Mouse (Mus musculus) myocyte (in vitro differentiated cells): ENCODE data around the gene Fam170b. TPM values are rescaled to one million over a fixed set of nuclear protein-coding genes. Genes with fewer than 3 reads are reported as not detected.

Experiments
- H3K27me3 ChIP-seq: one replicate; pipeline ENCODE4 v1.6.1; 2011; ENCODE audit not compliant: control insufficient read depth, insufficient read depth, insufficient read length
- H3K36me3 ChIP-seq: one replicate; pipeline ENCODE4 v1.6.1; 2011; ENCODE audit not compliant: control insufficient read depth, insufficient read depth
- H3K4me2 ChIP-seq: one replicate; pipeline ENCODE4 v1.6.1; 2011; ENCODE audit warnings: low read depth, control low read depth
- H3K4me3 ChIP-seq: one replicate; pipeline ENCODE4 v1.5.1; 2011; ENCODE audit warnings: mild to moderate bottlenecking, control low read depth, moderate library complexity
- H3K79me2 ChIP-seq: one replicate; pipeline ENCODE4 v1.6.1; 2011; ENCODE audit not compliant: control insufficient read depth, insufficient read depth
- H3ac ChIP-seq: one replicate; pipeline ENCODE4 v1.6.1; 2011; ENCODE audit not compliant: control insufficient read depth, insufficient read length
- CEBPB ChIP-seq: IDR thresholded peaks from 2 replicates; pipeline ENCODE4 v1.6.1; 2011; ENCODE audit warnings: mild to moderate bottlenecking, moderate library complexity; ENCODE audit not compliant: poor library complexity, insufficient read depth, severe bottlenecking
- E2F4 ChIP-seq: IDR thresholded peaks from one replicate; pipeline ENCODE4 v1.6.1; 2011; ENCODE audit warnings: mild to moderate bottlenecking, control low read depth, moderate library complexity; ENCODE audit not compliant: insufficient read depth
- MAX ChIP-seq: IDR thresholded peaks from one replicate; pipeline ENCODE4 v1.6.1; 2011; ENCODE audit warnings: low read depth, mild to moderate bottlenecking, control low read depth
- MYOD1 ChIP-seq, 3 experiments: IDR thresholded peaks; one replicate each; pipeline ENCODE4 v1.6.1; 2011; ENCODE audit warnings: control low read depth in 2 of 3, low read depth in 2 of 3, mild to moderate bottlenecking in 2 of 3, moderate library complexity in 1 of 3; ENCODE audit not compliant: insufficient read length in 2 of 3, control insufficient read depth in 1 of 3
- MYOG ChIP-seq, 3 experiments: IDR thresholded peaks; one replicate each; pipeline ENCODE4 v1.6.1; 2011; ENCODE audit warnings: control low read depth in 2 of 3, low read depth in 2 of 3, mild to moderate bottlenecking in 2 of 3; ENCODE audit not compliant: insufficient read length in 2 of 3, control insufficient read depth in 1 of 3, insufficient read depth in 1 of 3
- POLR2A ChIP-seq: IDR thresholded peaks from one replicate; pipeline ENCODE4 v1.6.1; 2011; ENCODE audit warnings: low read depth, mild to moderate bottlenecking, control low read depth, moderate library complexity; ENCODE audit not compliant: insufficient read length
- POLR2AphosphoS2 ChIP-seq: IDR thresholded peaks from one replicate; pipeline ENCODE4 v1.6.1; 2011; ENCODE audit warnings: low read depth, control low read depth; ENCODE audit not compliant: insufficient read length
- REST ChIP-seq: IDR thresholded peaks from one replicate; pipeline ENCODE4 v1.6.1; 2011; ENCODE audit warnings: mild to moderate bottlenecking, control low read depth, moderate library complexity; ENCODE audit not compliant: insufficient read depth, insufficient read length
- SRF ChIP-seq: IDR thresholded peaks from one replicate; pipeline ENCODE4 v1.6.1; 2011; ENCODE audit warnings: low read depth; ENCODE audit not compliant: control insufficient read depth, insufficient read length
- TCF12 ChIP-seq: IDR thresholded peaks from one replicate; pipeline ENCODE4 v1.6.1; 2011; ENCODE audit warnings: mild to moderate bottlenecking, control low read depth; ENCODE audit not compliant: poor library complexity, insufficient read depth, severe bottlenecking
- TCF3 ChIP-seq: IDR thresholded peaks from one replicate; pipeline ENCODE4 v1.6.1; 2011; ENCODE audit warnings: low read depth, control low read depth; ENCODE audit not compliant: insufficient read length
- USF1 ChIP-seq: IDR thresholded peaks from one replicate; pipeline ENCODE4 v1.6.1; 2011; ENCODE audit warnings: low read depth, mild to moderate bottlenecking, control low read depth, moderate library complexity
- polyA plus RNA-seq: library from polyadenylated mRNA; unstranded; fragments of >200 nt; fragmentation: generic; extraction: Trizol; gene quantifications from one replicate; pipeline ENCODE4 v1.2.1, GENCODE M21; 2012; ENCODE audit warnings: missing spikeins

The Fam170b gene
- polyA plus RNA-seq, 1 experiment = not detected

GRCm38 (mm10) chr14:32825426-32826032 lies 8.2 kb upstream of the Fam170b start:
- Histone ChIP-seq H3K4me2 (no peak overlapping the region), H3K36me3 (no peaks in the 10 kb centered on the region), H3K4me3 (no peak overlapping the region), H3K79me2 (no peaks in the 10 kb centered on the region), H3K27me3 (peaks cover 4% of the 10 kb centered on the region), H3ac (no peak overlapping the region)
- no peak for TF ChIP-seq E2F4
- no peak for TF ChIP-seq TCF3
- no peak for TF ChIP-seq USF1
- TF ChIP-seq TCF12 = no peak
- no peak for TF ChIP-seq MAX
- TF ChIP-seq CEBPB = no peak
- no peak for TF ChIP-seq POLR2A
- no peak for TF ChIP-seq SRF
- no peak for TF ChIP-seq POLR2AphosphoS2
- no peak for TF ChIP-seq MYOG (IDR thresholded peaks at IDR 0.05; ENCODE audit: control insufficient read depth in 1 of 3, insufficient read depth in 1 of 3, insufficient read length in 2 of 3, low read depth in 2 of 3)
- no peak for TF ChIP-seq MYOD1 (IDR thresholded peaks at IDR 0.05; ENCODE audit: control insufficient read depth in 1 of 3, insufficient read length in 2 of 3, low read depth in 2 of 3)
- TF ChIP-seq REST = no peak

- Histone ChIP-seq H3ac (no peak overlapping the region), H3K36me3 (no peaks in the 10 kb centered on the region), H3K4me3 (no peak overlapping the region), H3K27me3 (peaks cover 4% of the 10 kb centered on the region), H3K4me2 (no peak overlapping the region), H3K79me2 (no peaks in the 10 kb centered on the region)
- TF ChIP-seq CEBPB = no peak
- TF ChIP-seq MYOG (IDR thresholded peaks at IDR 0.05; ENCODE audit: control insufficient read depth in 1 of 3, insufficient read depth in 1 of 3, insufficient read length in 2 of 3, low read depth in 2 of 3) = no peak
- TF ChIP-seq POLR2AphosphoS2 = no peak
- no peak for TF ChIP-seq TCF3
- no peak for TF ChIP-seq REST
- TF ChIP-seq MAX = no peak
- TF ChIP-seq TCF12 = no peak
Measured at GRCm38 (mm10) chr14:32827165-32827564, 6.6 kb upstream of the Fam170b start.

- H3K4me2 ChIP-seq = no peak overlapping the region
- H3K36me3 ChIP-seq = no peaks in the 10 kb centered on the region
- peaks cover 4% of the 10 kb centered on the region for H3K27me3 ChIP-seq
- H3K79me2 ChIP-seq = no peaks in the 10 kb centered on the region
- TF ChIP-seq MYOG (IDR thresholded peaks at IDR 0.05; ENCODE audit: control insufficient read depth in 1 of 3, insufficient read depth in 1 of 3, insufficient read length in 2 of 3, low read depth in 2 of 3) = no peak
- TF ChIP-seq POLR2AphosphoS2 = no peak
- no peak for TF ChIP-seq TCF3
- no peak for TF ChIP-seq TCF12
- TF ChIP-seq E2F4 = no peak
- TF ChIP-seq POLR2A = no peak
- no peak for TF ChIP-seq CEBPB
- no peak for TF ChIP-seq USF1
- TF ChIP-seq REST = no peak
- TF ChIP-seq MAX = no peak
- no peak for TF ChIP-seq MYOD1 (IDR thresholded peaks at IDR 0.05; ENCODE audit: control insufficient read depth in 1 of 3, insufficient read length in 2 of 3, low read depth in 2 of 3)
- TF ChIP-seq SRF = no peak
- no peak overlapping the region for H3ac ChIP-seq
- H3K4me3 ChIP-seq = no peak overlapping the region
Measured at GRCm38 (mm10) chr14:32827994-32828650, 5.6 kb upstream of the Fam170b start.

GRCm38 (mm10) chr14:32835181-32835580 lies 1.4 kb downstream of the Fam170b start:
- TF ChIP-seq TCF3 = no peak
- TF ChIP-seq MAX = no peak
- no peak for TF ChIP-seq SRF
- TF ChIP-seq MYOG (IDR thresholded peaks at IDR 0.05; ENCODE audit: control insufficient read depth in 1 of 3, insufficient read depth in 1 of 3, insufficient read length in 2 of 3, low read depth in 2 of 3) = no peak
- TF ChIP-seq USF1 = no peak
- no peak for TF ChIP-seq MYOD1 (IDR thresholded peaks at IDR 0.05; ENCODE audit: control insufficient read depth in 1 of 3, insufficient read length in 2 of 3, low read depth in 2 of 3)
- no peak for TF ChIP-seq REST
- no peak for TF ChIP-seq POLR2AphosphoS2
- no peak overlapping the region for H3ac ChIP-seq
- no peak overlapping the region for H3K4me2 ChIP-seq
- H3K27me3 ChIP-seq = peaks cover 23% of the 10 kb centered on the region
- no peak overlapping the region for H3K4me3 ChIP-seq
- H3K36me3 ChIP-seq = no peaks in the 10 kb centered on the region
- H3K79me2 ChIP-seq = no peaks in the 10 kb centered on the region

- Histone ChIP-seq H3K79me2 (no peaks in the 10 kb centered on the region), H3K4me2 (no peak overlapping the region)
- TF ChIP-seq MAX = no peak
- no peak for TF ChIP-seq TCF3
- no peak for TF ChIP-seq CEBPB
- TF ChIP-seq TCF12 = no peak
- TF ChIP-seq E2F4 = no peak
- no peak for TF ChIP-seq MYOG (IDR thresholded peaks at IDR 0.05; ENCODE audit: control insufficient read depth in 1 of 3, insufficient read depth in 1 of 3, insufficient read length in 2 of 3, low read depth in 2 of 3)
- no peak for TF ChIP-seq MYOD1 (IDR thresholded peaks at IDR 0.05; ENCODE audit: control insufficient read depth in 1 of 3, insufficient read length in 2 of 3, low read depth in 2 of 3)
- TF ChIP-seq POLR2AphosphoS2 = no peak
- no peak for TF ChIP-seq REST
- TF ChIP-seq POLR2A = no peak
- no peak for TF ChIP-seq SRF
- TF ChIP-seq USF1 = no peak
Measured at GRCm38 (mm10) chr14:32835596-32835995, 1.8 kb downstream of the Fam170b start.

More at GRCm38 (mm10) chr14:32835596-32835995, 1.8 kb downstream of the Fam170b start:
- H3ac ChIP-seq = no peak overlapping the region
- H3K27me3 ChIP-seq = peaks cover 23% of the 10 kb centered on the region
- no peak overlapping the region for H3K4me3 ChIP-seq
- no peaks in the 10 kb centered on the region for H3K36me3 ChIP-seq
